Mouse (Mus musculus): ENCODE data around the gene Arhgef40.

Gene Arhgef40

GRCm38 (mm10) chr14:51984247-51985231 is at the start of gene Arhgef40:
Arhgef40 (plus strand) TSS chr14:51984719.
- peak; percentile 74 for DNase-seq

GRCm38 (mm10) chr14:51939005-51939404 is 45.5 kb upstream of the Arhgef40 start:
- no peak for DNase-seq

- peak; percentile 71 for DNase-seq
Observed at GRCm38 (mm10) chr14:51940944-51941560, 43.5 kb upstream of the Arhgef40 start.

- DNase-seq = no peak
Observed at GRCm38 (mm10) chr14:51941577-51941976, 42.9 kb upstream of the Arhgef40 start.

GRCm38 (mm10) chr14:51942236-51942635 is 42.3 kb upstream of the Arhgef40 start:
- no peak for DNase-seq

- no peak for DNase-seq
Observed at GRCm38 (mm10) chr14:51943336-51943735, 41.2 kb upstream of the Arhgef40 start.

- DNase-seq = no peak
Observed at GRCm38 (mm10) chr14:51960316-51960715, 24.2 kb upstream of the Arhgef40 start.

GRCm38 (mm10) chr14:51967400-51967799 is 17.1 kb upstream of the Arhgef40 start:
- DNase-seq = no peak

- no peak for DNase-seq
Observed at GRCm38 (mm10) chr14:51979252-51979651, 5.3 kb upstream of the Arhgef40 start.

GRCm38 (mm10) chr14:51983251-51983650 is 1.3 kb upstream of the Arhgef40 start:
- DNase-seq = no peak

GRCm38 (mm10) chr14:51983855-51984246 is 668 bp upstream of the Arhgef40 start:
- DNase-seq = no peak

GRCm38 (mm10) chr14:51985301-51986152 is 1.0 kb downstream of the Arhgef40 start:
- DNase-seq = peak; percentile 73

GRCm38 (mm10) chr14:51986153-51986505 is 1.6 kb downstream of the Arhgef40 start:
- no peak for DNase-seq

GRCm38 (mm10) chr14:51987177-51987576 is 2.7 kb downstream of the Arhgef40 start:
- DNase-seq = no peak

- no peak for DNase-seq
Observed at GRCm38 (mm10) chr14:51988731-51989130, 4.2 kb downstream of the Arhgef40 start.

- peak; percentile 35 for DNase-seq
Observed at GRCm38 (mm10) chr14:51989461-51989970, 5.0 kb downstream of the Arhgef40 start.

- no peak for DNase-seq
Observed at GRCm38 (mm10) chr14:51994453-51994852, 9.9 kb downstream of the Arhgef40 start.

GRCm38 (mm10) chr14:51995219-51995871 is 10.8 kb downstream of the Arhgef40 start:
- DNase-seq = no peak

GRCm38 (mm10) chr14:51996231-51996841 is 11.8 kb downstream of the Arhgef40 start:
- DNase-seq = peak; percentile 29

- no peak for DNase-seq
Observed at GRCm38 (mm10) chr14:51996866-51997265, 12.3 kb downstream of the Arhgef40 start.

GRCm38 (mm10) chr14:51997483-51997882 is 13.0 kb downstream of the Arhgef40 start:
- no peak for DNase-seq

- DNase-seq = no peak
Observed at GRCm38 (mm10) chr14:52003981-52004495, 19.5 kb downstream of the Arhgef40 start.
